Mouse (Mus musculus): ENCODE data around the gene Adgrg3.

DNA sequence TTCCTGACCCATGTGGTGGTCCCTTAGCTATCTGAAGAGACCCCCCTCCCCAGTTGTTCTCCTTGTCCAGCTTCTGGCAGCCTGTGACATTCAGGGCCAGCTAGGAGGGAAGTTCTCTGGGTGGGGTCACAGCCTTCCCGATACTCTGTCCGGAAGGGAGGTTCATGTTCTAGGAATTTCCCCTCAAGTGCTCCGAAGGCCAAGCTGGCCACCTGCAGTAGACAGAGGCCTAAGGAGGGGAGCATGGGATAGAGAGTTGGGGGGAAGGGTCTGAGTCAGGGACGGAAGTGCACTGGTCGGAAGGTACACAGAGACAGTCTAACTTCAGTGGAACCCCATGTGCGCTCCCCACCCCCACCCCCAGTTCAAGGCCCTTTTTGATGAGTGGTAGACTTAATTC is 17.5 kb upstream of the Adgrg3 start:
- TF ChIP-seq POLR2A (IDR thresholded peaks at IDR 0.05; ENCODE audit: control insufficient read depth in 1 of 2, insufficient read depth in 1 of 2, low read depth in 1 of 2, low read length in 2 of 2, poor library complexity in 1 of 2) (no peak), KAT2A (conservative IDR thresholded peaks at IDR 0.05; ENCODE audit: low read depth, low read length) (no peak), MEF2A (IDR thresholded peaks at IDR 0.05; ENCODE audit: extremely low read depth, insufficient replicate concordance, low read depth, low read length, poor library complexity, severe bottlenecking) (no peak)
